Mouse (Mus musculus) midbrain, embryonic 11.5 days (tissue): Measurements from ENCODE around the gene M1ap. TPM values are rescaled to one million over a fixed set of nuclear protein-coding genes. Genes with fewer than 3 reads are reported as not detected.
A peak's percentile ranks its signal among the peaks of the same experiment; 100 is the strongest.

Experiments
- ATAC-seq: fragments of 200-750 bp; cut with Nextera tagmentation; 2 replicates; pipeline ENCODE4 v1.8.0; 2017; ENCODE audit warnings: moderate TSS enrichment, moderate library complexity; ENCODE audit not compliant: low FRiP score
- DNase-seq: peaks from one replicate; pipeline ENCODE4 v3.0.0; 2015; ENCODE audit warnings: low spot score; ENCODE audit errors: missing footprints
- H3K27ac ChIP-seq: fragments of 300-500 bp; sonication (generic); 2 replicates; pipeline ENCODE4 v1.5.1; 2014; ENCODE audit warnings: low read depth, low read length
- H3K27me3 ChIP-seq: fragments of 300-500 bp; sonication (generic); 2 replicates; pipeline ENCODE4 v1.6.1; 2014; ENCODE audit warnings: mild to moderate bottlenecking, low read length, moderate library complexity, mixed read lengths; ENCODE audit not compliant: control insufficient read depth, insufficient read depth
- H3K36me3 ChIP-seq: fragments of 300-500 bp; sonication (generic); 2 replicates; pipeline ENCODE4 v1.6.1; 2014; ENCODE audit warnings: mild to moderate bottlenecking, low read length, moderate library complexity, mixed read lengths; ENCODE audit not compliant: control insufficient read depth, insufficient read depth
- H3K4me1 ChIP-seq: fragments of 300-500 bp; sonication (generic); 2 replicates; pipeline ENCODE4 v1.6.1; 2014; ENCODE audit warnings: low read length; ENCODE audit not compliant: control insufficient read depth, insufficient read depth
- H3K4me2 ChIP-seq: fragments of 300-500 bp; sonication (generic); 2 replicates; pipeline ENCODE4 v1.6.1; 2014; ENCODE audit warnings: mild to moderate bottlenecking, moderate library complexity
- H3K4me3 ChIP-seq: fragments of 300-500 bp; sonication (generic); 2 replicates; pipeline ENCODE4 v1.5.1; 2014; ENCODE audit warnings: low read depth, low read length
- H3K9ac ChIP-seq: fragments of 300-500 bp; sonication (generic); 2 replicates; pipeline ENCODE4 v1.6.1; 2014; ENCODE audit warnings: low read length
- H3K9me3 ChIP-seq: fragments of 300-500 bp; sonication (generic); 2 replicates; pipeline ENCODE4 v1.6.1; 2016; ENCODE audit warnings: low read length; ENCODE audit not compliant: control insufficient read depth
- WGBS: fragments of 180-500 bp; shearing (Covaris S2); extraction: QIAGEN DNeasy Blood & Tissue Kit; methylation state at CpG from one replicate; pipeline ENCODE4 v1.1.7; 2014; 5-methylcytosine and 5-hydroxymethylcytosine counted together
- polyA plus RNA-seq: library from polyadenylated mRNA; unstranded; fragments of >200 nt; fragmentation: Nextera tagmentation; extraction: Ambion mirVana; gene quantifications from 2 replicates; pipeline ENCODE4 v1.2.1, GENCODE M21; 2014

The M1ap gene
- polyA plus RNA-seq, 1 experiment from 2014 or later, result 0.18 TPM

DNA sequence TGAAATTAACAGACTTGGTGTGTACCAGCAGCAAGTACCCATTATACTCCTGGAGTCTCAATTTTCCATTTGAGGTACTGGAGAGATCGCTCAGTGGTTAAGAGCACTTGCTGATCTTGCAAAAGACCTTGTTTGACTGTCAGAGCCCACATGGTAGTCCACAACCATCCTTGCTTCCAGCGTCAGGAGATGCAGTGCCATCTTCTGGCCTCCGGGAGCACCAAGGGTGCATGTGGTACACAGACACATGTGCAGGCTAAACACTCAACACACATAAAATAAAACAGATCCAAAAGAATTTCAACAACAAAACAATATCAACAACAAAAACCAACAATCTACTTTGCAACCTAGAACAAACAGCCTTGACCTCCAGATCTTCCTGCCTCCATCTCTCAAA, 21.7 kb upstream of the M1ap start:
- no peak overlapping the region for H3K9ac ChIP-seq
- H3K27ac ChIP-seq, result no peak overlapping the region
- H3K4me1 ChIP-seq, result no peaks in the 10 kb centered on the region
- H3K36me3 ChIP-seq, result no peaks in the 10 kb centered on the region
- H3K4me2 ChIP-seq, result no peak overlapping the region
- no peaks in the 10 kb centered on the region for H3K9me3 ChIP-seq
- no peak for DNase-seq
- WGBS, result 61% methylated on average over 3 of the region's 3 CpGs
- ATAC-seq, result no peak
- no peaks in the 10 kb centered on the region for H3K27me3 ChIP-seq
- no peak overlapping the region for H3K4me3 ChIP-seq

DNA sequence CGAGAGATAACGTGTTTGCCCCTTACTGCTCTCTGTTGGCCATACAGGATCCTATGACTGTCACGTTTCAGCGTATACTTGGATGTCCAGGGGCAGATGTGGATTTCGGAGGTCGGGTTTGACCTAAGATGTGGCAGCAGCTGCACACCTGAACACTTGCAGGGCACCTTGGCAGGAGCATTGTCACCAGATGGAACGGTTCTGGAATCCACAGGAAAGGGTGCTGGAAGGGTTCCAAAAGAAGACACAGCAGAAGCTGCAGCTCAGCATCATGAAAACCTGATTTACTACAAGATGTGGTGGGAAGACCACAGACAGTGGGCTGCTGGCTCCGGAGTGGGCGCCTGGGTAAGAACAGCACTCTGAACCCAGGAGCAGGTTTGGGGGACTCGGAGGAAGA, 20.6 kb upstream of the M1ap start:
- H3K4me1 ChIP-seq, result no peaks in the 10 kb centered on the region
- 81% methylated on average over 10 of the region's 10 CpGs for whole genome bisulfite sequencing
- H3K4me3 ChIP-seq, result no peak overlapping the region
- ATAC-seq (no peak), DNase-seq (no peak)
- no peak overlapping the region for H3K4me2 ChIP-seq
- H3K36me3 ChIP-seq, result no peaks in the 10 kb centered on the region
- H3K27me3 ChIP-seq, result no peaks in the 10 kb centered on the region
- no peaks in the 10 kb centered on the region for H3K9me3 ChIP-seq
- no peak overlapping the region for H3K27ac ChIP-seq
- no peak overlapping the region for H3K9ac ChIP-seq

DNA sequence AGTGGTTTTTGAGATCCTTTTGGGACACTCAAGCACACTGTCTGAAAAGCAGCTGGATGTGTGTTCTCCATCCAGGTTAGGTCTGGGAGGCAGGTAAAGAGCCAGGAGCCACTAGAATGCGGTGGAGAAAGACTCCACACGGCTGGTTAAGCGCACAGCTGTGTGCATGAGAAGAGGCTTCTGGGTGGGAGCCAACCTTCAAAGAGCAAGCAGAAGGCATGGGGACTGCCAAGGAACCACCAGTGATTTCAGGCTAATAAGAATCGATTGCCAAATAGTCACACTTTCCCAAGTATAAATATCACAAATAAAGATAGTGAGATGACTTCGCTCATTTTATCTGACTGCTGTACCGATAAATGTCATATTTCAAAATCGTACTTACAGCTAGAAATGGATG, 20.2 kb upstream of the M1ap start:
- DNase-seq, result no peak
- H3K27me3 ChIP-seq, result no peaks in the 10 kb centered on the region
- ATAC-seq, result no peak
- H3K27ac ChIP-seq, result no peak overlapping the region
- WGBS, result 93% methylated on average over 7 of the region's 7 CpGs
- H3K9me3 ChIP-seq, result no peaks in the 10 kb centered on the region
- no peak overlapping the region for H3K4me2 ChIP-seq
- H3K9ac ChIP-seq, result no peak overlapping the region
- no peaks in the 10 kb centered on the region for H3K36me3 ChIP-seq
- H3K4me3 ChIP-seq, result no peak overlapping the region
- H3K4me1 ChIP-seq, result no peaks in the 10 kb centered on the region

DNA sequence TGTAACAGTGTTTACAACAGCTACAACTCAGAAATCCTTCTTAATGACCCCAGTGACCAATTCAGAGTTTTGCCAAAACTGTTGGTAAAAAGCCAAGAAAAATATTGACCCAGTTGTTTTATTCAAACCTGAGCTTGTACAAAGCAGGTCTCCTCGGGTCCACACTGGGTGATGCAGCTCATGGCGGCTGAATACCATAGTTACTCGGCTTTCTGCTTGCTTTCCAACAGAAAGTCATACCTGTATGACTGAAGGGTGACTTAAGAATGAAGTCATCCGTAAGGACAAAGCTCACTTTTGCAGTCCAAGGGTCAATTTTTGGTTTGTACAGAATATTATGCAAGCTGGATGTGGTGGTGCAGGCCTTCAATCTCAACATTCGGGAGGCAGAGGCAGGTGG, 19.1 kb upstream of the M1ap start:
- DNase-seq (no peak), ATAC-seq (no peak)
- no peaks in the 10 kb centered on the region for H3K36me3 ChIP-seq
- WGBS, result 80% methylated on average over 5 of the region's 5 CpGs
- H3K9ac ChIP-seq, result no peak overlapping the region
- H3K4me3 ChIP-seq, result no peak overlapping the region
- no peaks in the 10 kb centered on the region for H3K4me1 ChIP-seq
- no peak overlapping the region for H3K27ac ChIP-seq
- no peaks in the 10 kb centered on the region for H3K9me3 ChIP-seq
- H3K4me2 ChIP-seq, result no peak overlapping the region
- H3K27me3 ChIP-seq, result no peaks in the 10 kb centered on the region

DNA sequence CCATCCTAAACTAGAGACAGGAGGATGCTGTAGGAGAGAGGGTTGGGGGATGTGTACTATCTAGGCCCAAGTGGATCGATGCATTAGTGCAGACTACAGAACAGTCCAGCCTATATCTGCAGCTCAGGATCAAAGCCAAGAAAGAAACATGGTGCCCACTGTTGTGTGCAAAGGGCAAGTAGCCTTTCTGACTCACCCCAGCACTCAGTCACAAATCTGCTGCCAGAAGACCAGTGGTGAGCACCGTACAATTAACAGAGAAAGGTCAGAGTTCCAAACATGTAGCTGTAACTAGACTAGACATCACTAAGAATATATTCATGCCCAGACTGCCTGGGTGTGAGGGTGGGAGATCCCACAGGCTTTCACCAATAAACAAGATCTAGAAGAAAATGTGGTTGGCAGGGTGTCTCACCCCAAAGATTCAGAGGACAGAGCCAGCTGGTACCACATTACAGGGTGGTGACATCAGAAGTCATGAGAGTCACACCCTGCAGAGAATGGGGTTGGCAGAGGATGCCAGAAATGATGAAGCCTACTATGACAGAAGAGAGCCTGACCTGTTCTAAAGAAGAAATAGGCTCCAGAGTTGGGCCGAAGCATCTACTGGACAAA, 12.0 kb upstream of the M1ap start:
- no peak for DNase-seq
- peaks cover 6% of the 10 kb centered on the region for H3K27me3 ChIP-seq

DNA sequence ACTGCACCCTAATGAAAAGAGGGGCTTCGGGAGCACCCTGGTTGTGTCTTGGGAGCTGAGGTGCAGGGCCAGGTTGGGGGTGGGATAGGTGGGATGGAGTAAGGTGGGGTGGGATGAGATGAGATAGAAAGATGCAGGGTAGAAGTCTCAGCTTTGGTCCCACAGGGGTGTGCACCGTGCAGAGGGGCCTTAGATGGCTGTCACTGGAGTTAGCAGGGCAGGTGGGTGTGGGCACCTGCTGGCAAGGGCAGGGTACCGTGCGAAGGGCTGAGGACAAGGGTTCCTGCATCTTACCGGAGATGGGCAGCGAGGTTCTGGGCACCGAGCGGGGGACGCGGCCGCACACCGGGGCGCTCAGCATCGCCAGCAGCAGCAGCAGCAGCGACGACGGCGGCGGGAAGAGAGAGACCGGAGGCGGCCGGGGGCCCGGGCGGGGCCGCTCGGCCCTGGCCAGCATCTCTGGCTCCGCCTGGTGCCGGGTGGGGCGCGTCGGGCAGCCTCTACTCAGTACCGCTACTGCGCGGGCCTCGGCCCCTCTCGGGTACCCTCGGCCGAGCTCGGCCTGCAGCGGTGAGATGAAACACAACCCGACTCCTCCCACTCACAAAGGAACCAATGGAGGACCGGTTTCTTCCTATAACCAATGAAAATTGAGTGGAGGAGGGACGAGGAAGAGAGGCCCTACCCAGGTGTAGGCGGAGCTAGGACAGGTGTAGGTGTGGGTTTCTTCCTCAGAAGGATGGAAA, 7.4 kb upstream of the M1ap start, which contains the start of gene Sema4f:
Gene Sema4f, minus strand, starts transcription at position 603 of the 746 bp plus-strand sequence.
- H3K4me2 ChIP-seq, result peak within 1 kb of the TSS; percentile 83
- 2% methylated on average over 39 of the region's 44 CpGs for WGBS
- H3K9me3 ChIP-seq, result no peaks in the 10 kb centered on the region
- peak within 1 kb of the TSS; percentile 56 for H3K4me3 ChIP-seq
- peaks cover 8% of the 10 kb centered on the region for H3K27me3 ChIP-seq
- DNase-seq, result peak; percentile 95
- H3K9ac ChIP-seq, result peak within 1 kb of the TSS; percentile 78
- no peak within 1 kb of the TSS for H3K27ac ChIP-seq
- no peaks in the 10 kb centered on the region for H3K4me1 ChIP-seq
- H3K36me3 ChIP-seq, result no peaks in the 10 kb centered on the region
- peak; percentile 98 for ATAC-seq

More for the DNA sequence above, 12.0 kb upstream of the M1ap start:
- Histone ChIP-seq H3K36me3 (no peaks in the 10 kb centered on the region), H3K4me3 (no peak overlapping the region), H3K4me1 (no peaks in the 10 kb centered on the region), H3K27ac (no peak overlapping the region), H3K9ac (no peak overlapping the region), H3K9me3 (no peaks in the 10 kb centered on the region), H3K4me2 (no peak overlapping the region)
- no peak for ATAC-seq
- WGBS, result 91% methylated on average over 3 of the region's 3 CpGs

DNA sequence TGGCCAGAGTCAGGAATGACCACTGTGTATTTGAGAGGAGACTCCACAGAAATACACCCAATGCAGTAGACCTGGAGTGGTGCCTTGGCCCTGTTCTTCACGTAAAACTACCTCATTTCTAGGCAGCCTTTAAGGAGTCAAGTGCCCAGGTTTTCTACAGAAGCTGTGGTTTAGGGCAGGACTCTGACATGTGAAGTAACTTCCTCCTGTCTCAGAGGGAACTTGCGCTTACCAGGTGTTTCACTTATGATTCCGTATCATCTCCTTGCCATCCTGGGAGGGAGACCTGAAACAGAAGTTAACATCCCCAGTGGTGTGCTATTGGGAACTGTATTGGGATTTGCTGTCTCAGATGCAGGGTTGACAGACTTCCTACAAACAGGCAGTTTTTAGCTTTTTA, 5.9 kb upstream of the M1ap start:
- no peak for ATAC-seq
- no peak overlapping the region for H3K4me3 ChIP-seq
- H3K9ac ChIP-seq, result no peak overlapping the region
- H3K27me3 ChIP-seq, result peaks cover 8% of the 10 kb centered on the region
- no peaks in the 10 kb centered on the region for H3K36me3 ChIP-seq
- H3K9me3 ChIP-seq, result no peaks in the 10 kb centered on the region
- H3K4me1 ChIP-seq, result no peaks in the 10 kb centered on the region
- no peak overlapping the region for H3K4me2 ChIP-seq
- H3K27ac ChIP-seq, result no peak overlapping the region
- 80% methylated on average over 3 of the region's 3 CpGs for WGBS
- DNase-seq, result no peak

DNA sequence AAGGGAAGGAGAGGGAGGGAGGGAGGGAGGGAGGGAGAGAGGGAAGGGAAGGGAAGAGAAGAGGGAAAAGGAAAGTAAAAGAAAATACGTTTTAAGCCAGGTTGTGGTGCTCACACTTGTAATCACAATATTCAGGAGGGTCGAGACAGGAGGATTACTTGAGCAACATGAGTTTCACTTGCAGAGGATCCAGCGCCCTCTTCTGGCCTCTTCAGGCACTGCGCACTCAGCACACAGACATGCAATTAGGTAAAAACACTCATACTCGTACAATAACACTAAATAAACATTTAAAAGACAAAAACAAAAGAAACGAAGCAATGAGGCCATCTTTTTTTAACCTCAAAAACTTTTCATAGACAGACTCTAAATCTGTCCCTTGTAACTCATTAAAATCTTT, 952 bp upstream of the M1ap start:
- Histone ChIP-seq H3K36me3 (no peaks in the 10 kb centered on the region), H3K4me1 (no peaks in the 10 kb centered on the region), H3K4me2 (no peak overlapping the region), H3K9ac (no peak overlapping the region), H3K9me3 (no peaks in the 10 kb centered on the region), H3K27me3 (0 out of 2 replicates have a peak, but pooled peaks cover 2% of the 10 kb centered on the region), H3K4me3 (no peak overlapping the region), H3K27ac (no peak overlapping the region)
- WGBS, result 54% methylated on average over 6 of the region's 6 CpGs
- ATAC-seq (no peak), DNase-seq (peak; percentile 84)

DNA sequence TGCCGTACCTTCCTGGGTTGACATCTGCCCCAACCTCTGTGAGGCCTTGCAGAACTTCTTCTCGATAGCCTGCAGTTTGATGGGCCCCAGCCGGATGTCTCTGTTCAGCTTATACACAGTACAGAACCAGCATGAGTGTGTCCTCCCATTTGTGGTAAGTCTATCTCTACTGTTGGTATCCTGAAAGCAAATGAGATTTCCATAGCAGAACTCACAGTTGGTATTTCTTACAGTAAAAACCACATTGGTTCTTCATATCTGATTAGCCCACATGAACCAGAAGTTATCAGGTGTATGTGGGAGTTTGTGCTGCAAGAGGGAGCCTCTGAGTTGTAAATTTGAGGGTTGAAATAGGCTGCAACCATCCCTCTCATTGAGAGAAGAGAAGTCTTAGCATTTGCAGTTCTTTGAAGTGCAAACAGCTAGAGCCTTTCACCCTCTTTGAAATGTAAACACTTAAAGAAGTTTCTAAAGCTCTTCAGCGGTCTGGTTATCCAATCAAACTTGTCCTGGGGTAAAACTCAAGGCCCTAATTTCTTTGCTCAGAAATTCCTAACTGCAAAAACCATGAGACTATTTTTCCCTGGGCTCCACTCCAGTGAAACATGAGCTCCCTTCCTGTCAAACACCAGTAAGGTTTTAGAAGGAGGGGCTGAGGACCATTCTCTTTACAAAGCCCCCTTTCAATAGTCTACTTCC, 10.0 kb downstream of the M1ap start:
- Histone ChIP-seq H3K36me3 (no peaks in the 10 kb centered on the region), H3K9ac (no peak overlapping the region), H3K27me3 (no peaks in the 10 kb centered on the region), H3K27ac (no peak overlapping the region), H3K4me2 (no peak overlapping the region), H3K9me3 (no peaks in the 10 kb centered on the region), H3K4me3 (no peak overlapping the region), H3K4me1 (no peaks in the 10 kb centered on the region)
- no peak for ATAC-seq
- DNase-seq, result no peak
- WGBS, result 60% methylated on average over 4 of the region's 4 CpGs
